Mouse (Mus musculus) heart, postnatal 36 days (tissue): Measurements from ENCODE around the gene Cbx8. TPM values are rescaled to one million over a fixed set of nuclear protein-coding genes. Genes with fewer than 3 reads are reported as not detected.

Experiments
- DNase-seq, 2 experiments: peaks; one replicate each; pipeline ENCODE4 v3.0.0; 2021 to 2022
- intact Hi-C: fragments of 180-260 bp; cut with DNase I; formaldehyde crosslinking; loops from one replicate; pipeline ENCODE4 v1.15.1; 2025
- total RNA-seq, 2 experiments: library from RNA; stranded (reverse); gene quantifications; 2 replicates each; pipeline ENCODE4 v1.2.3; 2021

The Cbx8 gene
- 1 to 10 TPM; 5.3 to 9.1 TPM for total RNA-seq

DNA sequence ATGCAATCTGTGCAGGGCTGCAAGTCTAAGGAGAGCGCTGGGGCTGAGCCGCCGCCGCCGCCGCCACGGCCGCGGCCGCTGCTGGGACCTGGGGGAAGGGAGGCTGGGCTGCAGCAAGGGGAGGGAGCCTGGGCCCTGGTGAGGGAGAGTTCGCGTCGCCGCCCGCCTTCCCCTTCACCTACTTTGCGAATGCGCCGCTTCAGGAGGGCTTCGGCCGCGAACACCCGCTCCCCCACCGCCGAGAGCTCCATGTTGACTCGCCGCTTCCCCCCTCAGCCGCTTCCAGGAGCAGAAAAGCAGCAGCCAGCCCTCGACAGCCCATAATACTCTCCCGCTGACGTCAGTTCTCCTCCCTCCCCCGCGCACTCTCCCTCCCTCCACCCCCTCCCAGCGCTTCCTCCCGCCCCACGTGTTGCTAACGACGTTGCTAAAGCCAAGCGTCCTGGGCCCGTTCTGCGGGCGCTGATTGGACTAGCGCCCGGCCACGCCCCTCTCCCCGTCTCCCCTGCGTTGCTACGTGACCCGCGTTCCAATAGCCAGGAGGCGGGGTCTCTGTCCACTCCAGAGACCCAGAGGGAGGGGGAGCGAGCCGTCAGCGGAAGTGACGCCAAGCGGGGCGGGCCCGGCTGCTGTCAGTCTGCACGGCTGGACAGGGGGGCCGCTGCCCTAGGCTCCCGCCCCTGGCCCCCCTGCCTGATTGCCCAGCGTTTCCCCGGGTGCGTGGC is at the start of gene Cbx8:
Cbx8 (minus strand) TSS at position 370 of the 725 bp plus-strand sequence.
- DNase-seq: peak; percentile 98 to 99
- intact Hi-C loops: no loop called here

DNA sequence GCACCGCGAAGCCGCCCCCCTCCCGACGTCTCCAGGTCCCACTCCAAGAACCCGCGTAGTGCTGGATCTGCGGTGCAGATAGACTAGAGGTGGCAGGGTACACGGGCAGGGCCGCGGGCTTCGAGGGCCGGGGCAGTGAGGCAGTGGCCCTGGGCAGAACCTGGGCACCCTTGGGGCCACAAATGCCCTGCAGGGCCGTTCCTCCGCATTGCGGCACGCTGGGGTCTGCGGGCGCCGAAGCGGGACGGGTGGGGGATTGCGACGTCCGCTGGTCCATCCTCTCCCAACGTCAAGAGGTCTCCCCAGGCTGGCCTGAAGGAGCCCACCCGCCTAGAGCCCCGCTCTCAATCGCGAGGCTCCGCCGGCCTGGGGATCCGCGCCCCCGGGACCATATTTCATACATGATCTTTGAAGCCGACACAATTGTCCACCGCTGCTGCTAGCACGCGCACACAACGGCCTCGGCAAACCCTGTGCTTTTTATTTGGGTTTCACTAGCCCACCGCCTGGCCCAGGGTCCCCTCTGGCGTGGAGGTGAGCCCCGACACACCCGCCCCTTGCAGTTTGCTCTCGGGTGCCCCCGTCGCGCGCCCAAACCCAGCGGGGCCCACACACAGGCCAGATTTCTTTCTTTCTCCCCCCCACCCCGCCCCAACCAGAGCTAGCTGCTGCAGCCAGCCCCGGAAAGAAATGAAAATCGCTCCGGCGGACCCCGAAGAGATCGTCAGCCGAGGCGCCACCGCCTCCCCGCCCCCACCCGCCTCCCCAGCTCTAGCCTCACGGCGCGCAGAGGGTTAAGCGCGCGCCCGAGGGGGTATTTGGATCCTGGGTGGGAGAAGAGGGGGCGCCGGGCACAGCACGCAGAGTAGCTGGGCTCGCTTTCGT is 49.5 kb upstream of the Cbx8 start:
- intact Hi-C loops: loop anchor here (5.0 kb wide), 1 partner anchor 97 kb away; no protein-coding TSS in a partner anchor
- DNase-seq: peak; percentile 45 to 49

DNA sequence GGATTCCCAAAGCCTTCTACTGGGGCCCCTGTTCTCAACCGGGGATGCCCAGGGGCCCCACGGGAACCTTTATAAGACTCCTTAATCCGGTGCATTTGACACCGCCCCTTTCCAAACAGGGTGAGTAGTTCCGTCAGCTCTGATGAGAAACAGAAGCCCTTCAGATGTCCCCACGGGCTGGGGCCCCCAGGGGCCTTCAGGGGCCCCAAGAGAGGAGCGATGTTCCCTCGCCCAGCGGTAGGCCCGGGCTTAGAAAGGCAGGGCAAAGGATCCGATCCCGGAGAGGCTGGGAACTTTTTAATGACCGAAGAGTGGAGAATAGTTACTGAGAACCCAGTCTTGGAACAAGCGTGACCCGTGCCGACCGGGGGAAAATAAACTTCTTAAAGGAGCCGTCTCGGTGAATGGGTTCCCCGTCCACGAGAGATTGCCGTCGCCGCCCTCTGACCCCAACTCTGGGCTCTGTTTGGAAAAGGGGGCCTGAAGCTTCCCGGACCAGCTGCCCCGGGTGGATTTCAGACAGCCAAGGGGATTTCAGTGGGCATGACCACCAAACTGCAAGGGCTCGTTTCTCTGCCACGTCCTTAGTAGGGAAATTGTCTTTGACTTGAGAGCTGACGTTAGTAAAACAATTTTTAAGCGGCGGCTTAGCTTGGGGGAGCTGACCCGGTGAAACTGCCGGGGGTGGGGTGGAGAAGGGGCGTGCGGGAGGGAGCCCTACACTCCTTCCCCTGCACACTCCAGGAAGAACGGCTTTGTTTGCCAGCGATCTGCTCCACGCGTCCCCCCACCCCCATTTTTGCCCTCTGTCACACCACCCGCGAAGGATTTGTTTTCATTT is 48.7 kb upstream of the Cbx8 start:
- DNase-seq: peak; percentile 44 to 51
- intact Hi-C loops: loop anchor here (5.0 kb wide), 1 partner anchor 98 kb away; no protein-coding TSS in a partner anchor

DNA sequence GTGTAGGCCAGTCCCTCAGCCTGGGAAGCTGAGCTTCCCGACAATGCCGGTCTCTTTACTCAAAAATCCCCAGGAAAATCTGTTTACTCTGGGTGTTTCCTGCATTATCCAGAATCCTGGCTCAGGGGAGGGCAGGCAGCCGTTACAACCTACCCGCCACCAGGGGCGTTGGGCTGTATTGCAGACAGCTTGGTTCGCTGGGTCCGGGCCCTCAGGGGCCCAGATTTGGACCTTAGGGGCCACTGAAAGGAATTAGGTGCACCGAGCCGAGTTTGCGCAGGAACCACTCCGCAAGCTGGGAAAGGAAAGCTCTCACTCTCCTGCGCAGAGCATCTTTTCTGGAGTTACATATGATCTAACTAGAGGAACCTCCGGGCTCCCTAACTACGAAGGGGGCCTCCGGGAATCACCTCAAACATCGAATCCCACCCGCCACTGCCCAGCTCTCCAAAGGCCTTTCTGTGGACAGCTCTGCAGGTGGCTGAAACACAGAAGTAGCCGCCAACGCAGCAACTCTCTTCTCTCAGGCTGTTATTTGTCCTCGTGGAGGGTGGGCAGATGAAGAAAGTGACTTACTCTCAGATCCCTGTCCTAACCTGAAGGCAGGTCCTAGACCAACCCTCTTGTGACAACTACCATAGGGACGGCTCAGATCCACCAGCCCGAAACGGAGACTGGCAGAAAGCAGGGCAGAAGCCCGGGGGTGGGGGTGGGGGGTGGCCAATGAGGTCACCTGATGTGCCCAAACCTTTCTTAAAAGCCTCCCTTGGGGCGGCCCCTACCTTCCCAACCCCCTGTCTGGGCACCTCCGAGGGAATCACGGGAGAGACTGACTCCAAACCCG is 47.8 kb upstream of the Cbx8 start:
- intact Hi-C loops: no loop called here
- peak; percentile 29 to 43 for DNase-seq

DNA sequence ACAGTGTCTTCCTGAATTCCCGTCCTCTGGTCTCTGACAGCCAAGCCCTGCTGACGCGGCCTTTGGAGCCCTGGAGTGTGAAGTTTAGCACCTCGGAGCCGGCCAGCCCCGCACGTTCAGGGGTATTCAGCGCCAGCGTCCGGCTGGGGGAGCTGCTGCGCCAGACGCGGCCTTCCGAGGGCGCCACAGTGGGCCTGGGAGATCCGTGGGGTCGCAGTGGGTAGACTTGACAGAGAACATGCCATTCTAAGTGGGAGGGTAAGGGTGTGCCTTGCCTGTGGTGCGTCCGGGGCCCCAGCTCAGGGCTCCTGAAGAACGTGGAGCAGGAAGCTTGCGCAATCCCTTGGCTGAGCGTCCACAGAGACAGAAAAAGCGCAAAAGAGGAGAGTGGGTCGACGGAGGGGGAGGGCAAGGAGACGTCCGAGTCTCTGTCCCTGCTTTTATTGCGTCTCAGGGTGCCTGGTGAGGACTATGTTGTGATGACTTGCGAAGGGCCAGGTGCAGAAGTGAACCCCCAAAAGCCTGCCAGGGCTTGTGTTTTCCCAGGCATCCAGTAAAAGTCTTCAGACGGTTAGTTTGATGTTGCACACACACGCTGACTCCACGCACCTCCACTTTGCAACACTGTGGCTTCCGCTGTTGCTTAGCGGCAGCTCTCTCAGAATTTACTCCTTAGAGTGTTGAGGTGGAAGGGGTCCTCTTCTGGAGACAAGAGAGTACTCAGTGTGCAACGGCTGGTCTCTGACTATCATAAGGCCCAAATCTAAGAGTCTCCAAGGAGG is 46.7 kb upstream of the Cbx8 start:
- peak; percentile 69 to 77 for DNase-seq
- intact Hi-C loops: no loop called here

DNA sequence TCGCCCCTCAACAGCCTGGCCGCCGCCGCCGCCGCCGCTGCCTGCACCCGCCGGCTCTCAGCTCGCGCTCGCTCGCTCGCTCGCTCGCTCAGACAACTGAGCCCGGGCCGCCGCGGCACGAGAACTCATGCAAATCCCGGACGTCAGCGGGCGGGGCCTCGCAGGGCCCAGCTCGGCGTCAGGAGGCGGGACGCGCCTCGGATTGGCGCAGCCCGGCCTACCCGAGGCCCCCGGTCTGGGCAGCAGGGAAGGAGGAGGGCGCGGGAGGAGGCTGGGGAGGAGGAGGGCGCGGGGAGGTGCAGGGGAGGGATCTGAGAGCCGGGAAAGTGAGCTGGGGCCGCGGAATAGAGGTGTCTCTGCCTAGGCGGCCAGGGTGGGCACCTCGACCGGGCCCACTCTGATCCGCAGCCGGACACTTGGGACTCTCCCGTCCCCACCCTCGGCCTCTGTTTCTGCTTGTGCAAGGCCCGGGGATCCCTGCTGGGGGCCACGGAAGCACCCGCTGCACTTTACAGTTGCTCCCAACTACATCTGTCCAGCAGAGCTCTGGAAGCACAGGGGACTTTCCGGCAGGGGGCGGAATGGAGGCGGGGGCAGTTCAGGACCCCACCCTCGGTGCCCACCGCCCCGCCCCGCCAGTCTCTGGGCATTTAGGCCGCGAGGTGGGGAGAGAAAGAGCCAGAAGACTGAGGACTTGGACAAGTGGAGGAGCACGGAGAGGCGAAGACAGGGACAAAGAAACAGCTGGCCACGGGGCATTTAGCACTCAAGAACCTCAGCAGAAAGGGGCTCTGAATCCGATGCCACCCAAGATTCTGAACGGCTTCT is 45.6 kb upstream of the Cbx8 start, which contains the start of gene Cbx4:
Cbx4 (minus strand) TSS at position 78 of the 828 bp plus-strand sequence.
- DNase-seq: peak; percentile 86 to 88
- intact Hi-C loops: no loop called here

DNA sequence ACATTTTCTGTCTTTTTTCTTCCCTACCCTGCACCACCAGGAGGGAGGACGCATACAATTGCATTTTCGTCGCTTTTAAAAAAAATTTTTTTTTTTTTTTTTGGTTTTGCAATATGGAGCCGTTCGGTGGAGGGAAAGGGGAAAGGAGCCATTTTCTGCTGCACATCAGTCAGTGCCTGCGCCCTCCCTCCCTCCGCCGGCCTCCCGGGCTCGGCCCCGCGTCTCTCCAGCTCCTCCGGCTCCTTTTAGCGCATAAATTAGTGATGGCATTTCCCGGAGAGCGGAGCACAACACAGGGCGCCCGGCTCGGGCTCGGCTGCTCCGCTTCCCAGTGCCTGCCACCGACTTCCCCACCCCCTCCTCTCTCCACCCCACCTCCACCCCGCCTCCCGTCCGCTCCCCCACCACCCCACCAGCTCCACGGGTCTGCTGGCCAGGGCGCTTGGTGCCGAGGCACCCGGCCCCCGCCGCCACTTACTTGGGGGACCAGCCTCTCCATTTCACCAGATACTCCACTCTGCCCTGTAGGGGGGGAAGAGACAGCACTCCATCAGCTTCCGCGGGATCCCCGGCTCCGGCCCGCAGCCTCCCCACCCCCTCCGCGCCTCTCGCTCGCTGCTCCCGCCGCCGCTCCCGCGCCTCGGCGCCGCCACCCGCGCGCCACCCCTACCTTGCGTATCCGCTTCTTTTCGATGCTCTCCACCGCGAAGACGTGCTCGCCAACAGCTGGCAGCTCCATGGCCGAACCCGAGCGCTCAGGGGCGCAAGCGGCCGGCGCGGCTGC is 44.7 kb upstream of the Cbx8 start:
- intact Hi-C loops: loop anchor here (1.0 kb wide), 1 partner anchor 31 kb away; no protein-coding TSS in a partner anchor
- DNase-seq: peak; percentile 67 to 87

DNA sequence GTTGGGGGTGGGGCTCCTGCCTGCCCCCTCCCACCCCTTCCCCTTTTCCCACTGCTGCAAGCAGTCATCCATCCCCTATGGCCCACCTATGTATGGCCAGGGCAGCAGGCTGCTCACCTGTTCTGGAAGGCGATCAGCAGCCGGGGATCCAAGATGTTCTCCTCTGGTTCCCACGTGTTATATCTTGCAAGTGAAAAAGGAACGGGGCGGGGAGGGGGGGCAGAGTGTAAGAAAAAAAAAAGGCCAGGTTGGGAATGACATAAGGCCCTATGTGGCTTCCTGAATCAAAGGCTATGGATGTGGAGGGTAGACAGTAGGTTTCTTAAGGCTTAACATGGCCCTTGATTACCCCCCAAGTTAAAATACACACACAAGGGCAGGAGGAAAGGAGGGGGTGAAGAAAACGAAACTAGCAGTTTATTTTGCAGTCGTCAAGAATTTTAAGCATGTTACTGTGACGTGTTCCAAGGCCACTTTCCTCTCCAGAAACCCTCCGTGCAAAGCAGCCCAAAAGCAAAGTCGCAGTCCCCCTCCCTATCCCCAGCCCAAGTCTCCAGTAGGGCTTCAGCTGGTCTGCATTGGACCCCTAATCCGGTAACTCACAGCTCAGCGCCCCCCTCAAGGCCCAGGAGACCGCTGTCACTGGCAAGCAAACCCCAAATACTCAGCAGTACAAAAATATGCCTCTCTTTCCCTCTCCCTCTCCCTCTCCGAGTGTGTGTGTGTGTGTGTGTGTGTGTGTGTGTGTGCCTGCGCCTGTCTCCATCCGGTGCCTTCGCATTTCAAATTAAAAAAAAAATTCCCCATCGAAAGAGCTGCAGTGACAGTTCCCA is 43.9 kb upstream of the Cbx8 start:
- intact Hi-C loops: loop anchor here (1.0 kb wide), 1 partner anchor 30 kb away; no protein-coding TSS in a partner anchor
- DNase-seq: peak; percentile 40 to 72

DNA sequence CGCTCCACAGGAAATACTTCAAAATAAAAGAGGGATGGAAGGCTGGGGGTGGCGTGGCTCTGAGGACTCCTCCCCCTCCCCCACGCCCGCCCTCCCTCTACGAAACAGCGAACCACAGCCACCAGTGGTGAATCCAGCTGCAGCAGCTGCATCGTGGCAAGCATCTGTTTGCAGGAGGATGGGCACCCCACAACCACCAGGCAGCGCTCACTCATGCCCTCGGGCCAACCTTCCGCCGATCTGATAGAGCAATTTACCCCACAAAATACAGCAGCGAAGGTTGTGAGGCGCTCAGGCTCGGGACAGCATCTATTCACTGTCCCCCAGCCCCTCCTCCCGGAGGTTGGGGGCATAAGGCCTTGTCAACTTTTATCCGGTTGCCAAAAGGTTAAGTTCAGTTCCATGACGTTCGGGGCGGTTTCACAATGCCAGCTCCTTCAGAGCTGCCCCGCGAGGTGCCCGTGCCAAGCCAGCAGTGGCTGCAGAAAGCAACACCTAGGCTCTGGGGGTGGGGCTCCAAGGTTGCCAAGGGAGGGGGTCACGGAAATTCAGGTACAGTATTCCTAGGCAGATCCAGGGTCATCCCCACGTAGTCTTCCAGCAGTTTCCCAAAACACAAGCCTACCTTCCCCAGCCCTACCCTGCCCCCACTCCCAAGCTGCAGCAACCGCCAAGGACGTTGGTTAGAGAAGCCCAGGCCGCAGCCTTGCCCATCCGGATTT is 43.1 kb upstream of the Cbx8 start:
- peak; percentile 42 to 59 for DNase-seq
- intact Hi-C loops: no loop called here

DNA sequence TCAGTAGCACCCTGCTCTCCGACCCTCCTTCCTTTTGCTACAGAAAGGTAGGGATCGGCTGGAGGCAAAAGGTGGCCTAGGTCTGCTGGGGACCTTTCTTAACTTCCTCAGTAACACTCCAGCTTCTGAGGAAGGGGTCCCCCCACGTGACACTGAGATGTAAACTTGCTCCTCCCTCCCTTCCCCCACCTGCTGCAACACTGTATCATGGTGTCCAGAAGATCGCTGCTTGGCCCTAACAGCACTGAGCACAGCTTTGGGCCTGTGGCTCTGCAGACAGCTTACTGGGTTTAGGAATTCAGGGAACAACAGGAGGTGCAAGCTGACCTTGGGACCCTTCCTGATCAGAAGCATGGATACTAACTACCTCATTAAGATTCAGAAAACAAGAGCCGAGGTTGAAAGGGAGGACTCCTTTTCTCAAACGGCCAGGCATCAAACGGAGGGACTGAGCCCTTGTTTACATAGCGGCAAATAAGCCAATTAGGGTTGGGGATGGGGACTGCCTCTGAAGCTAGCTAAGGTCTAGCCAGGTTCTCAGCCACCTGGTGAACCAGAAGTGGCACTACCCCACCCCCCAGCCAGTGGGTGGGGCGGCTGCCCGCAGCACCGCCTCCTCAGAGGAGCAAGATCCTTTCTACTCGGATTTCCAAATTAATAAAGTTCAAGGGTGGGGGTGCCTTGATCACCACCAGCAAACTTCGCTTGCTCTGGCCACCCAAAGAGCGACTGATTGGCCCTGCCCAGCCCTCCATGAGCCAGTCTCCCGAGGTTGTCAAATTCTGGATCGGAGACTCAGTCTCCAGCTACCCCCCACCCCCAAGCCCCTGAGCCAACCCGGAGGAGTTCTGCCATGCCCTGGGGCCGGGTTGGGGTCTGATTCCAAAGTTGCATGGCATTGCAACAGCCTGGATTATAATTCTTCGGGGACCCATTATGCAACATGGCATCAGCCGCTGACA is 42.1 kb upstream of the Cbx8 start:
- intact Hi-C loops: no loop called here

DNA sequence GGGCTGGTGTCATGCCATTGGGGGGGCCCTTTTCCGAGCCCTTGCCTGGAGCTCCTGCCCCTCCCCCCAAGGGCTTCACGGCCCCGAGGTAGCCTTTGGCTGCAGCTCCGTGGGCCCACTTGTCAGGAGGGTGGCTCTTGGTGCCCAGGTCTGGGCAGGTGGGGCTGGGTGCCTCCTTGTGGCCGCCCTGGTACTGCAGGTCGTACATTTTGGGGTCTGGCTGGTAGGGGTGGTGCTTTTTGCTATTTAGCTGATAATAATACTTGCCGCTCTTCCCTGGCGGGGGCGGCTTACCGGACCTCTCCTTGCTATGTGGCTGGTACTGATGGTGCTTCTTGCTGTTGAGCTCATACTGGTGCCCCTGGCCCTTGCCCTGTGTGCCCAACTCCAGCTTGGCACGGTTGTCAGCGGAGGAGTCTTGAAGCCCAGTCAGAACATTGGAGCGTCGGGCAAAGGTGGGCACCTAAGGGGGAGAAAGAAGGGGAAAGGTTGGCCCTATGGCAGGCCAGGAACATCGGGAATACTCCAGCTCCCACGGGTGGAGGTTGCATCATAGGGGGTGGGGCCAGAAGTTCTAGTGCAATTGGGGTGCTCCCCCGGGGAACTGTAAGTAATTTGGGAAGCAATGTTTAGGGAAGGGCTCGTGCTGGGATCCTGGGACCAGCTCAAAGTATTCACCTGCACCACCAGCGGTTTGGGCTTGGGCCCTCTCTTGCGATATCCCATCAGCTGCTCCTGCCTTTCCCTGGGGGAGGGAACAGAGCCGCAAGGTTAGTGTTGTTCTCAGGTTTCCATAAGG is 41.3 kb upstream of the Cbx8 start:
- DNase-seq: peak; percentile 43 to 58
- intact Hi-C loops: no loop called here

More for the DNA sequence above, 42.1 kb upstream of the Cbx8 start:
- no peak for DNase-seq

DNA sequence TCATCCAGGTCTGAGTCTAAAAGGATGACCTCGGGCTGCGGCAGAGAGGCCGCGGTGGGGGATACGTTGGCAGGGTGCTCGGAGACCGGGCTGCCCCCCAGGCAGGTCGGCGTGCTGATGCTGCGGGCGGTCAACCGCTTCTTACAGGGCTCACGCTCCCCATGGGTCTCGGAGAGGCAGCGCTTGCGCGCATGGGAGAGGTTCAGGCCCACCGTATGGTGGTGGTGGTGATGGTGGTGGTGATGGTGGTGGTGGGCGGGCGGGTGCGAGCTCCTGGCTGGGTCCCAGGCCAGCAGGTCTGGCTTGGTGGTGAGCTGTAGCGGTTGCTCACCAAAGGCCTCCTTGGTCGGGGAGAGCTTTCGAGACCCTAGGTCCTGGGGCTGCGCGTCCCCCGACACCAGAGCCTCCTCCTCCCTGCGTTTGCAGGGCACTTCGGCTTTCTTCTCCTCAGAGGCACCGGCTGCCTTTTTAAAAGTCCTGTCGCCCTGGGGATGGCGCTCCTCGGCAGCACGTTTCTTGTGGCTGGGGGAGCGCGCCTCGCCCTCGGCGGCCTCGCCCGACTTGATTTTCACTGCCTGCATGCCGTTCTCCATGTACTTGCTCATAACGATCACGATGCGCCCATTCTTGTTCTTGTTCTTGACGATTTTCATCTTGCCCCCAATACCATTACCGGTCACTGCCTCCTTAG is 40.5 kb upstream of the Cbx8 start:
- intact Hi-C loops: no loop called here
- no peak for DNase-seq
